Mouse (Mus musculus) left cerebral cortex, adult 18-20 months (tissue): ENCODE measurements around the gene Gnaz. TPM values are rescaled to one million over a fixed set of nuclear protein-coding genes. Genes with fewer than 3 reads are reported as not detected.

Source experiments
- DNase-seq, 2 experiments: peaks; one replicate each; pipeline ENCODE4 v3.0.0; 2021 to 2022; ENCODE audit warnings: low spot score in 2 of 2, mixed read lengths in 1 of 2
- total RNA-seq, 2 experiments: library from RNA; stranded (reverse); gene quantifications; 2 replicates each; pipeline ENCODE4 v1.2.3; 2021

The Gnaz gene
- total RNA-seq, 2 experiments from 2014 or later: 120 to 126 TPM

GRCm38 (mm10) chr10:74967651-74968267, 782 bp downstream of the Gnaz start:
- peak in 1 of 2 experiments; percentile 25 for DNase-seq

GRCm38 (mm10) chr10:74969266-74969665, 2.3 kb downstream of the Gnaz start:
- DNase-seq: no peak

GRCm38 (mm10) chr10:74973026-74973425, 6.0 kb downstream of the Gnaz start:
- no peak for DNase-seq

- DNase-seq: no peak
Observed at GRCm38 (mm10) chr10:74975626-74976025, 8.6 kb downstream of the Gnaz start.

- DNase-seq: no peak
Observed at GRCm38 (mm10) chr10:74976429-74976828, 9.5 kb downstream of the Gnaz start.

- no peak for DNase-seq
Observed at GRCm38 (mm10) chr10:74978056-74978455, 11.1 kb downstream of the Gnaz start.

- DNase-seq: no peak
Observed at GRCm38 (mm10) chr10:74981159-74981558, 14.2 kb downstream of the Gnaz start.

GRCm38 (mm10) chr10:74983176-74983575, 16.2 kb downstream of the Gnaz start:
- DNase-seq: no peak

- DNase-seq: no peak
Observed at GRCm38 (mm10) chr10:74987698-74988470, 20.9 kb downstream of the Gnaz start.

GRCm38 (mm10) chr10:74989814-74990213, 22.8 kb downstream of the Gnaz start:
- no peak for DNase-seq

GRCm38 (mm10) chr10:74990584-74991322, 23.8 kb downstream of the Gnaz start:
- DNase-seq: no peak

- no peak for DNase-seq
Observed at GRCm38 (mm10) chr10:74994863-74995262, 27.9 kb downstream of the Gnaz start.

GRCm38 (mm10) chr10:74995377-74995776, 28.4 kb downstream of the Gnaz start:
- DNase-seq: peak; percentile 40 to 46

- DNase-seq: no peak
Observed at GRCm38 (mm10) chr10:75001391-75001790, 34.4 kb downstream of the Gnaz start.

- no peak for DNase-seq
Observed at GRCm38 (mm10) chr10:75004067-75004466, 37.1 kb downstream of the Gnaz start.

GRCm38 (mm10) chr10:75006889-75007662, 40.1 kb downstream of the Gnaz start:
- DNase-seq: peak; percentile 78 to 80

- no peak for DNase-seq
Observed at GRCm38 (mm10) chr10:75010704-75011103, 43.7 kb downstream of the Gnaz start.

- no peak for DNase-seq
Observed at GRCm38 (mm10) chr10:75015465-75015864, 48.5 kb downstream of the Gnaz start.

- DNase-seq: no peak
Observed at GRCm38 (mm10) chr10:75016481-75016880, 49.5 kb downstream of the Gnaz start.

GRCm38 (mm10) chr10:75020271-75020670, 53.3 kb downstream of the Gnaz start:
- no peak for DNase-seq

- peak; percentile 83 to 94 for DNase-seq
Observed at GRCm38 (mm10) chr10:75021138-75021537, 54.2 kb downstream of the Gnaz start.
